Mouse (Mus musculus): ENCODE measurements around the gene B4galt1. TPM values are rescaled to one million over a fixed set of nuclear protein-coding genes. Genes with fewer than 3 reads are reported as not detected.

B4galt1 gene
- total RNA-seq, 2 experiments from 2014 or later: 90.1 to 98.1 TPM

DNA sequence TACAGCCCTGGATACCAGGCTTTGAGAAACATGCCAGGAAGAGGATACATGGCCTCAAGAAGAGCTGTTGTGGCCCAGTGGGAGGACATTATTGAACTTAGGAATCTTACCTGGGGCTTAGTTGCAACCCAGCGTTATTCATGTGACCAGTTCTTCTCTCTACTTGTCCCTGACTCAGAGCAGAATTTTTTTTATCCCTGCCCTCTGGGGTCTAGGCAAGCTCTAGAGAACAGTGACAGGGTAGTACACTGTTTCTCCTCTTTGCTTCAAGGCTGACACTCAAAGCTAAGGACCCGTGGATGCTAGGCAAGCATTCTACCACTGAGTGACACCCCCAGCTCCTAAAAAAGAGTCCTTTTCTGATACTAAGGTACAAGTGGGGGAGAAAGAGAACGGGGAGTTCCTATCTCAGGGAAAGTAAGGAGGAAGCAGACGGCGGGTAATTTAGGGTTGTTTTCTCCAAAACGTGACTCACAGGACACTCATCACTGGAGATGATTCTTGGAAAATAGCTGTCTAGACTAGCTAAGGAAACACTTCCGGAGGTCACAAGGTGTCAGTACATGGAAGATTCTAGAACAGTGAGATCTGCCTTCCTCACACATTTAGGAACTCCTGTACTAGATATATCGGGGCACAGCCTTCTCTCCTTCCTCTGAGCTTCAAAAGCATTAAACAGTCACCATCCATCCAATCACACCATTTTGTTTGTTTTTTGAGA lies 32.3 kb downstream of the B4galt1 start:
- DNase-seq (ENCODE audit: low spot score in 2 of 2): no peak

GRCm38 (mm10) chr4:40820903-40821302 lies 32.9 kb downstream of the B4galt1 start:
- DNase-seq (ENCODE audit: low spot score in 2 of 2): no peak

- no peak for DNase-seq (ENCODE audit: low spot score in 2 of 2)
Observed at GRCm38 (mm10) chr4:40820024-40820423, 33.8 kb downstream of the B4galt1 start.

- no peak for DNase-seq (ENCODE audit: low spot score in 2 of 2)
Observed at GRCm38 (mm10) chr4:40819151-40819550, 34.7 kb downstream of the B4galt1 start.

DNA sequence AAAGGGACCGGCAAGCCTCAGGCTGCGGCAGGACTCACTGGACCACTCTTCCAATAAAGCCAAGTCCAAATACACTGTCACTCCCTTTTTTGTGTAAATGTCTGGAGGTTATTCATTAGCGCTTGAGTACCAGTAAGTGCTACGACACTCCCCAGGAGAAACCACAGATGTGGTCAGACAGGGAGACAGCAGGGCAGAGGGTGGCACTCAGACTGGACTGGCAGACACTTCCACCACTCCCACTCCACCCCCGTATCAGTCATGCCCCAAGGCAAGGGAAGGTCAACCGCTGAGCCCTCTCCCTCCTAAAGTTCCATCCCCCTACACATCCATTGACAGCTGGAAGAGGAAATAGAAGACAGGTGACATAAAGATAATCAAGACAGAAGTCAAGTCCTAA lies 35.4 kb downstream of the B4galt1 start:
- DNase-seq (ENCODE audit: low spot score in 2 of 2): no peak

DNA sequence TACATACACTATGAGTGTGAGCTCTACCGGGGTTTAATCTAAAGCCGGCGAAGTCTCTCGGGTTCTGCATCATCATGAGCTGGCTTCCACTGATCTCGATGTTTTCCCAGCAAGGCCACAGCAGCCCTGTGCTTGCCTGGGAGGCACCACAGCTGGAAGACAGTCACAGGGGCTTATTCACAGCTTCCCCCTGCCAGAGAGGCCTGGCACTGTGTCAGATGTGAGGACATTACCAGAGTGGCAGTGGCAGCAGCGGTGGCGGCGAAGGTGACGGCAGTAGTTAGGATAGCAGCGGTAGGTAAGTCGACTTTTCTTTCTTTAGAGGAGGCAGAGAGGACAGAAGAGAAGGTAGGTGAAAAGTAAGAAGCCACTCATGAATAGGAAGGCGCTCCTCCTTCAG lies 35.9 kb downstream of the B4galt1 start:
- DNase-seq (ENCODE audit: low spot score in 2 of 2): no peak

GRCm38 (mm10) chr4:40815775-40816372 lies 37.9 kb downstream of the B4galt1 start:
- no peak for DNase-seq (ENCODE audit: low spot score in 2 of 2)

- DNase-seq (ENCODE audit: low spot score in 2 of 2): no peak
Observed at GRCm38 (mm10) chr4:40815120-40815519, 38.7 kb downstream of the B4galt1 start.

DNA sequence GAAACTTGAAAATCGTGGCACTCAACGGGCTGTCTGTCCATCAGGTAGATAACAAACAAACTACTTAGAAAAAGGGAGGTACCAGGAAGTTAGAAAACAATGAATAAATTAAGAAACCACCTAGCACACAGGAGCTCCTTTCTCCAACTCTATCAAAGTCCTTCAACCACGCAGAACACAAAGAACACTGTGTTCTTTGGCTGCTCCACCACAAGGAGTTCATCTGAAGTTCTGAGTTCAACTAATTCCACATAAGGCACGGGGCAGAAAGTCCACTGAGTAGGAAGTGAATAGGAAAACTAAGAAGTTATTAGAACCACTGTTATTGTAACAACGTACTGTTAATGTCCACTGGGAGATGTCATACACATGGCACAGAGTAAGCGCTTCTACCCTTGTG lies 39.4 kb downstream of the B4galt1 start:
- no peak for DNase-seq (ENCODE audit: low spot score in 2 of 2)

GRCm38 (mm10) chr4:40812891-40813290 lies 40.9 kb downstream of the B4galt1 start:
- no peak for DNase-seq (ENCODE audit: low spot score in 2 of 2)

- no peak for DNase-seq (ENCODE audit: low spot score in 2 of 2)
Observed at GRCm38 (mm10) chr4:40810481-40810880, 43.3 kb downstream of the B4galt1 start.

GRCm38 (mm10) chr4:40807382-40807781 lies 46.4 kb downstream of the B4galt1 start:
- no peak for DNase-seq (ENCODE audit: low spot score in 2 of 2)

- no peak for DNase-seq (ENCODE audit: low spot score in 2 of 2)
Observed at GRCm38 (mm10) chr4:40805401-40805800, 48.4 kb downstream of the B4galt1 start.

DNA sequence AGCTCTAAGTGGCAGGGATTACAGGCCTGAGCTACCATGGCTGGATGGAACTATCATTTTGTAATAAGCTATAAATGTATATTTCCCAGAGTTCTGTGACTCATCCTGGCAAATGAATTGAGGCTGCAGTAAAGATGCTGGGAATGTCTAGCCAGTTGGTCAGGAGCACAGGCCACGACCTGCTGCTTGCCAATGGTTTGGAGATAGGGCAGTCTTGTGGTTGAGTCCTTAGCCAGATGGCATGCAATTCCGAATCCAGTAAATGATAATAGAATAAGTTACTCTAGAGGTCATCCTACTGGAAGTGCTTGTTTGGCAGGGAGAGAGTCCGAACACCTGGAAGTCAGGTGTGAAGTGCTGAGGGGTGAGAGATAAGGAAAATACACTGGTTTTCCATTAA lies 51.0 kb downstream of the B4galt1 start:
- no peak for DNase-seq (ENCODE audit: low spot score in 2 of 2)

DNA sequence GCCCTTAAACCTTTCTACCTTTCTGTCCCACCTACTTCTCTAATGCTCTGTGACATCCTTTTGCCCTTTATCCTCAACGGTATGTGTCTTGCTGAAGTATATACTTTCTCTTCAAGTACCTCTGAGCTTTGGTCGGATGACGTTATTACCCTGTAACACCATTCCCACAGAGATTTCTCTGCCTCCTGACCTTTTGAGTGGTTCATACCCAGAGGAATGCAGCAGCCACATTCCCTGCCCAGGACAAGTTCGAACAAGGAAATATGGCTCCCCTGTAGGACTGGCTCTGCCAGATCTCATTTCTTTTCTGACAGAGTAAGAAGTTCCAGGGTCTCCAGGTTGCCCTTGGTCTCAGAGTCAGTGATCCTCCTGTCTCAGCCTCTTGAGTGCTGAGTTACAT lies 51.9 kb downstream of the B4galt1 start:
- DNase-seq (ENCODE audit: low spot score in 2 of 2): no peak

DNA sequence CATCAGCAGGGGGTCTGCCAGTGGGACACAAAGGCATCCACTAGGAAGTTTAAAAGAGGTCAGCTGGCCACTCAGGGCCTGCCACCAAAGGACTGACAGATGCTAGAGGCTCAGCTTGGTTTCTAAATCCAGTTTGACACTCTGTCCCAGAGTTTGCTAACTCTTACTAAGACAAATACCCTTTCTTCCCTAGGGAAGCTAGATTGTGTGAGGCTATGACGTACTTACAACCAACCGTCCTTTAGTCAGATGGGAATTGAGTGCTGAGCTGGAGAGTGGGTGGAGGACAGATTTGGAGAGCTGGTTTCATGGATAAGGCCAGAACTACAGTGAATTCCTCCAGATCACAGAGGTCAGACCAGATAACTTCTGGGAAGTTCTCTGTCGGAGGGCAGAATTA lies 52.9 kb downstream of the B4galt1 start:
- DNase-seq (ENCODE audit: low spot score in 2 of 2): no peak

DNA sequence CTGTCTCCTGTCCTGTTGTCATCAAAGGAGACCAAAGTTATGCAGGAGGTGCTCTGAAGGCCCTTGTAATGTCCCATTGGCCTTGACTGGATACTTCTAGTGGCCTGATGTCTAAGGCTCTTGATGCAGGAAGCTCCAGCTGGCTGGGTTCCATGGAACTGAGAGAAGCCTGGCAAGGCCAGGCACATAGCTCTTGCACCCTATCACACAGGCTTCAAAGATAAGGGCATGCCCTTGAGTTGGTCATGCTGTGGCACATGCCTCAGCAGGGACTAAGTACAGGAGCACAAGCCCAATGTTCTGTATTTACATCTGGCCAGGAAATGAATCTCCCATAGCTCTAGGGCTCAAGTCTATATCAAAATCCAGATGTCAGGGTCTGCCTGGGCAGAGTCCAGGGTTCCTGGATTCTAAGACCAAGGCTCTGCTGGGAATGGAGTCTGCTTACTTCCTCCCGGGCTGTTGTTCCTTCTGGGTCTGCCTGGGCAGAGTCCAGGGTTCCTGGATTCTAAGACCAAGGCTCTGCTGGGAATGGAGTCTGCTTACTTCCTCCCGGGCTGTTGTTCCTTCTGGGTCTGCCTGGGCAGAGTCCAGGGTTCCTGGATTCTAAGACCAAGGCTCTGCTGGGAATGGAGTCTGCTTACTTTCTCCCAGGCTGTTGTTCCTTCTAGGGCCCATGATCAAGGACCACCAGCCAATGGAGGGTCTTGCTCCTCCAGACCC lies 54.8 kb downstream of the B4galt1 start:
- peak; percentile 21 to 71 for DNase-seq (ENCODE audit: low spot score in 2 of 2)

DNA sequence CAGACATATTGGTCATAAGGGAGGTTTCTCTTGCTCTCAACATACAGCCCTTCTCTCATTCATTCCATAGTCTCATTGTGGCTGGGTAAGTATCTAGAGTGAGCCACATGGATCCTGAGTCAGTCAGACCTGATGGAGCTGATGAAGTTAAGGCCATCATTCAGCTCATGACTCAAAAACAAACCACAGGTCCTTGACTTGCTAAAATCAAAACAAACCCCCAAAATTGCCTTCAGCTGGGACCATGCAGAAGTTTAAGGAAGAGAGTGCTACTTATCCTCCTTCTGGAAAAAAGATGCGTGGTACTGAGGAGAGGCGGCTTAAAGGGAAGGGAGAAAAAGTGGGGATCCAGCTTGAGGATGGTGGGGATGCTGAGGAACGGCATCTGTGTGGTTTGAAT lies 58.0 kb downstream of the B4galt1 start:
- no peak for DNase-seq (ENCODE audit: low spot score in 2 of 2)

DNA sequence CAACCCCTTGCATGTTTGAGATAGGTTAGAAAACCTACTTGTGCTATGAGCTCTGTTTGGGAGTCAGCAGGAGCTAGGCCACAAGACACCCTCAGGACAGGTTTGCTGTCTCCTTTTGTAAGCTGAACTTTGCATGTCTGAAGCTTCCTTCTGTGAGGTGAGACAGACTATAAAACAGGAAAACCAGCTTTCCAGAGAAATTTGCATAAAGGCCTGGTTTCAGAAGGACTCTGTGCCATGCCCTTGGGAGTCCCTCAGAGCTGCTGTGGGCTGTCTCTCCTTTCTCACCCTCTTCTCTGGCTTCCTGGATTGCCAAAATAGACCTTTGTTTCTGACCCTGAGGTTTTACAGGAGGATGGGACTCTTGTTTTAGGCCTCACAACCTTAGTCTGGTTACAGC lies 59.5 kb downstream of the B4galt1 start:
- no peak for DNase-seq (ENCODE audit: low spot score in 2 of 2)

- DNase-seq (ENCODE audit: low spot score in 2 of 2): no peak
Observed at GRCm38 (mm10) chr4:40791176-40791575, 62.6 kb downstream of the B4galt1 start.

- DNase-seq (ENCODE audit: low spot score in 2 of 2): no peak
Observed at GRCm38 (mm10) chr4:40786578-40786977, 67.2 kb downstream of the B4galt1 start.

DNA sequence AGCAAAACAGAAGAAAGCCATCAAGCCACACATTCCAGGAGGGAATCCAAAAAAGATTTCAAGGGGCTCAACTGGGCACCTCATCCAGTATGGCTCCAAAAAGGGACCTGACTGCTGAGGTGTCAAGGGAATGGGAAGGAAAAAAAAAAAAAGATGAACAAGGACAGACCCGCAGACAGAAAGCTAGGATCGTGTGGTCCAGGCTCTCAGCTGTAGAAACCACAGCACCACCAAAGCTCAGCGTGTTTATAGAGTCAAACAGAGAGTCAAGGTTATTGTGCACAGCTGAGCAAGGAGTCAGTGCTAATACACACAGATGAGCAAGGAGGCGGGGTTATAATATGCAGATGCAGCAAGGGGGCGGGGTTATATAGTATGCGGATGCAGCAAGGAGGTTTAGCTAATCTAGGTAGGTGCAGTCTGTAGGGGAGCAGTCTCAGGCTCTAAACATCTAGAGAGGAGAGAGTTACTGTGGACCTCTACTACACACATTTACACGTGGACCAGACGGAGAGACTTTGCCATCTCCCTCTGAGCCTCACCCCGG lies 68.1 kb downstream of the B4galt1 start:
- DNase-seq (ENCODE audit: low spot score in 2 of 2): no peak

All from adrenal gland, postnatal 4 days (tissue).